Mouse (Mus musculus): Measurements from ENCODE around the gene Olfr266.

Gene Olfr266

DNA sequence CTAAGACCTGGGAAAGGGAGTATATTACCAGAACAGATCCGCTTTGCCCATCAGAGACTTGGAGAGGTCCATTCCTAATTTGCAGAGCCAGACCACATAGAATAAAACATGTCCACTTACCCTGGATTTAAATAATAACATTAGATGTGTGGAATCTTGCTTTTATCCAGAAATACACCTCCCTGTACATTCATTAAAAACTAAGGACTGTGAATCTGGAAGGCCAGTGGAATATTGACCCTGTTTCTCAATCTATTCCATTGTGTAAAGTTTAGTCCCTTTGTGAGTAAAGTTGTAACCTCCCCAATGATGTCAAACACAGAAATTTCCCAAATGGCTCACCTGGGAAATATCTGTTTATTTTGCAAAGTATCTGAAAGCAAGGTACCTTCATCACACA is at the start of gene Olfr266:
Gene Olfr266 (minus strand): TSS at position 101 of the 400 bp plus-strand sequence.
- DNase-seq (ENCODE audit: low read depth, low spot score) = no peak

- DNase-seq (ENCODE audit: low read depth, low spot score) = no peak
Measured at GRCm38 (mm10) chr3:106875626-106876025, 49.5 kb upstream of the Olfr266 start.

DNA sequence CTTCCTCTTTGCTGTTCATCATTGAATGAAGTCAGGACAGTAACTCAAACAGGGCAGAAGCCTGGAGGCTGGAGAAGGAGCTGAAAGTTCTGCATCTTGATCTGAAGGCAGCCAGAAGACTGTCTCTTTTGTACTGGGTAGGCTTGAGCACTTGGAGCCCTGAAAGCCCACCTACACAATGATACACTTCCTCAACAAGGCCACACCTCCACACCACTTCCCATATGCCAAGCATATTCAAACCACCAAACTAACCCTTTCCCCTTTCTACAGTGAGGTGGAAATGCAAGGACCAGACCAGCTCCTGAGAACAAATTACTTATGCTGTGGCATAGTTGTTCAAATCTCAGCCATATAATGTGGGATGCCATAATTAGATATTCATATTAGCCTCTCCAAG is 46.8 kb upstream of the Olfr266 start:
- no peak for DNase-seq (ENCODE audit: low read depth, low spot score)

DNA sequence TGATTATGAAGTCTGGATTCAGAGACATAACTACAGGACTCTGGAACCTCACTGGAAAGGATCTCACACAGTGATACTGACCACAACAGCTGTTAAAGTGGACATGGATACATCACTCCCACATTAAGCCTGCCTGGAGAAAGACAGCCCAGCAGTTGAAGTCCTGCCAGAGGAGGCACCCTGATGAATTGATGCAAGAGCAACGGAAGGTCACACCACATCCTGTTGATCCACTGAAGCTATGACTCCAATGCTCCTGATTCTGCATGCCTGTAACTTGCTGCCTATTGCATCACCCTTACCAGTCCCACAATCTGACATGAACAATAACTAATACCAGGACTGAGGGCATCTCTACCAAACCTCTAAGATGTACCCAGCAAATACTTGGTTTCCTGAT is 6.0 kb upstream of the Olfr266 start:
- no peak for DNase-seq (ENCODE audit: low read depth, low spot score)

- DNase-seq (ENCODE audit: low read depth, low spot score) = no peak
Measured at GRCm38 (mm10) chr3:106817676-106818075, 8.4 kb downstream of the Olfr266 start.

DNA sequence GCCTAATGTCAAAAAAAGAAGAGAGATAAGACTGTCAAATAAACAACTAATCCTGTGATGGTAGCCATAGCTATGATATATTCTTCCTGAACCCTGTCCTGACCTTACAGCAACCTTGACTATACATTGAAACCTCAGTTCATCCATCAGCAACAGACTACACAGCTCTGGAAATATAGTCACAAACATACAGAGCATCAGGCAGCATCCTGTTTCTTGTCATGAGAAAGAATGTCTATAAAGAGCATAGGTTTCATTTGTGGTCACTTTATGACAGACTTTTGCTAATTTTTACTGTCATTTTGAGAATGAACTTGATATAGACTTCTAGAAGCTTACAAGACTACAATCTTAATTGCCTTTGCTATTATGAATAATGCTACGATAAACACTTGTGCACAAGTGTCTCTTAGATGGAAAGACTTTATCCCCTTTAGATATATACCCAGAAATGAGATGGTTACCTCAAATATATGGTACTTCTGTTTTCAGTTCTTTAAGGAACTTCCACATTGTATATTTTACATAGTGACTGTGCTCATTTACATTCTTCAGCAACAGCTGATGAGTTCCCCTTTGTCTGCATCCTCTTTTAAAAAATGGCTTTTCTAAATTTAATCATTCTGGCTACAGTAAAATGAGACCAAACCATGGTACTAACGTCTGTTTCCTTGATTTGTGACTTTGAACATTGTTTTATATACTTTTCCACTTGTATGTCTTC is 17.0 kb downstream of the Olfr266 start:
- no peak for DNase-seq (ENCODE audit: low read depth, low spot score)

DNA sequence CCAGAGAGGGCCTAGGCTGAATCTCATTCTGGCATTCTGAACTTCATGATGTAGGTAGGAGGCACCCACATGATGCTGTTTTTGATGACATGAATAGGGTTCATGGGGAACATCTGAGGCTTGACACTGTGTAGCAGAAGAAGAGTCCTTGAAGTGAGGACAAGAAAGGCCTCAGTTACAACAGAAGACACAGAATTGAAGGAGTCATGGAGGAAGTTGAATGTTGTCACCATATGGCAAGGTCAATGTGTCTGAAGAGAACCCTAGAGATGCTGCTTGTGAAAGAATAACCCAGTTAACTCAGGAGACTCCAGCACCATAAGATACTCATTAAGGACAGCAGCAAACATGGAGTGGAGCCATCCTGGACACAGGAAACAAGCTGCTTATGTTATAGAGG is 28.0 kb downstream of the Olfr266 start:
- no peak for DNase-seq (ENCODE audit: low read depth, low spot score)

GRCm38 (mm10) chr3:106789930-106790329 is 36.2 kb downstream of the Olfr266 start, which contains the start of gene Cd53:
Gene Cd53, minus strand, starts transcription at chr3:106790149.
- no peak for DNase-seq (ENCODE audit: low read depth, low spot score)

GRCm38 (mm10) chr3:106788440-106788887 is 37.6 kb downstream of the Olfr266 start:
- DNase-seq (ENCODE audit: low read depth, low spot score) = no peak

GRCm38 (mm10) chr3:106787972-106788371 is 38.1 kb downstream of the Olfr266 start:
- no peak for DNase-seq (ENCODE audit: low read depth, low spot score)

DNA sequence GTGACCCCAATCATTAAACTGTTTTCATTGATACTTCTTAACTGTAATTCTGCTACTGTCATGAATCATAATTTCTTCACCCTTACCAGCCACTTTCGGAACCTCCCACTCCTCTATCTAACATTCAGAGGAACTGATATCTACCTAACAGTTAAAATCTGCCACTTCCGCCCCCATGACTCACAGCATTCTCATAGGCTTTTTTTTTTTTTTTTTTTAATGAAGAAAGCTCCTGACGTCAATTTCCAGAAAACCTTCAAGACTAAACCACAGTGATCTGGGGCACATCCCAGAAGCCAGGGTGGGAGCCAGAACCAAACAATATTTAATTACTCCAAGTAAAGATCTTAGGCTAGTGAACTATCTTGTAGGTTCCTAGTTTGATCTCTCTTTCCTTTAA is 41.0 kb downstream of the Olfr266 start:
- DNase-seq (ENCODE audit: low read depth, low spot score) = no peak

GRCm38 (mm10) chr3:106771834-106772233 is 54.3 kb downstream of the Olfr266 start:
- no peak for DNase-seq (ENCODE audit: low read depth, low spot score)
